Mouse (Mus musculus): ENCODE results near the gene Lamtor2.
A peak's percentile ranks its signal among the peaks of the same experiment; 100 is the strongest.

GRCm38 (mm10) chr3:88553525-88553879 lies 628 bp upstream of the Lamtor2 start, which contains the start of gene Ubqln4:
- no peak for TF ChIP-seq ZC3H11A (IDR thresholded peaks at IDR 0.05; ENCODE audit: low read depth, low read length)
- TF ChIP-seq HCFC1 (IDR thresholded peaks at IDR 0.05; ENCODE audit: low read depth, low read length): peak; percentile 73; the same call in 1 of the 2 replicates
- TF ChIP-seq ZNF384 (IDR thresholded peaks at IDR 0.05; ENCODE audit: low read depth, low read length): no peak
- TF ChIP-seq NRF1 (IDR thresholded peaks at IDR 0.05; ENCODE audit: insufficient read depth, low read depth, low read length, poor library complexity, severe bottlenecking): peak; percentile 63
- peak; percentile 55 to 95 (median 74); a peak in 5 of 6 replicates for TF ChIP-seq CTCF (IDR thresholded peaks at IDR 0.05 in 2 of 3, conservative IDR thresholded peaks at IDR 0.05 in 1 of 3; ENCODE audit: control insufficient read depth in 1 of 3, insufficient read depth in 1 of 3, low read depth in 2 of 3, low read length in 3 of 3, poor library complexity in 1 of 3, severe bottlenecking in 1 of 3)
- TF ChIP-seq E2F4 (IDR thresholded peaks at IDR 0.05; ENCODE audit: borderline replicate concordance, low read depth, low read length): 0 out of 2 replicates have a peak, but pooled peaks have one; percentile 57
- TF ChIP-seq KAT2A (conservative IDR thresholded peaks at IDR 0.05; ENCODE audit: low read depth, low read length): no peak; the same call in 1 of the 2 replicates
- peak; percentile 66 to 94 for TF ChIP-seq POLR2A (IDR thresholded peaks at IDR 0.05; ENCODE audit: control insufficient read depth in 1 of 2, insufficient read depth in 1 of 2, low read depth in 1 of 2, low read length in 2 of 2, poor library complexity in 1 of 2)

Measured in MEL (cell line).